Mouse (Mus musculus): ENCODE measurements around the gene Rpl36a.
"Not testable (repeated sequence)": the region's sequence is repeated elsewhere in the genome, so short reads cannot be mapped to it uniquely, and the experiment has no call there.

- not testable (repeated sequence) for TF ChIP-seq CTCF (IDR thresholded peaks at IDR 0.05; ENCODE audit: borderline replicate concordance, insufficient read depth, low read depth, low read length); POLR2A (IDR thresholded peaks at IDR 0.05; ENCODE audit: borderline replicate concordance, insufficient read depth, low read length)
Observed at GRCm38 (mm10) chrX:134539795-134540194, 45.7 kb upstream of the Rpl36a start.
